Mouse (Mus musculus) urinary bladder, postnatal 14 days (tissue): Measurements from ENCODE around the gene Sh3tc1.

ENCODE experiments used
- DNase-seq: peaks from one replicate; pipeline ENCODE4 v3.0.0; 2021; ENCODE audit warnings: low spot score

Sh3tc1 gene

DNA sequence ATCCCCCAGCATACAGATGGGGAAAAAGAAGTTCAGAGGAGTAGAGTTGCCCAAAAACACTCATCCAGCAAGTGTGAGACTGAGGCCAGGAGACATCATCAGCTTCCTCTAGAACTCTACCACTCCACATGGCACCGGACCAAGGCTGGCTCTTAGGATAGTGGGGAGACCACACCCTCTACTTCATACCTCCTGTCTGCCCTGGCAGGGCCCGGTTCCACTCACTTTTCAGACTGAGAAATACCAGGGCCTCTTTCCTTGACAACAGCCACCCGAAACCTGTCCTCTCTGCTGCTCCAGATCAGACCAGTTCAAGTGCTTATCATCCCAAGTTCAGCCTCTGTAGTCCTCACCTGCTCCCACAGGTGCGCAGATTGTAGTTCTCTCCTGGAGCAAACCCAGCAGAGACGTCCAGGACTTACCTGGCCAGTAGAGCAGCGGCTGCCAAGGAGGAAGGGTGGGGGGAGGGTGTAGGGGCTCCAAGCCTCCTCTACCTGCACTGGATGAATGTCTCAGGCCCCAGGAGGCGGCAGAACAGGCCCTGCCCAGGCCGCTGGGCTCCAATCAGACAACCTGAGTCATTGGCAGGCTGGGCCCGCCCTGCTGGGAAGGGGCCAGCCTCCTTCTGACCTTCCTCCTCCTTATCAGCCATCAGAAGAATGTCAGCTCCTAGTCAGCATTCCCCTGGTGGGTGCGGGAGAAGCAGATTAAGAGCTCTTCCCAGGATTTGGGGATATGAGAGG, at the start of gene Sh3tc1:
Gene Sh3tc1 (minus strand): TSS at position 452 of the 743 bp plus-strand sequence.
- peak; percentile 80 for DNase-seq

DNA sequence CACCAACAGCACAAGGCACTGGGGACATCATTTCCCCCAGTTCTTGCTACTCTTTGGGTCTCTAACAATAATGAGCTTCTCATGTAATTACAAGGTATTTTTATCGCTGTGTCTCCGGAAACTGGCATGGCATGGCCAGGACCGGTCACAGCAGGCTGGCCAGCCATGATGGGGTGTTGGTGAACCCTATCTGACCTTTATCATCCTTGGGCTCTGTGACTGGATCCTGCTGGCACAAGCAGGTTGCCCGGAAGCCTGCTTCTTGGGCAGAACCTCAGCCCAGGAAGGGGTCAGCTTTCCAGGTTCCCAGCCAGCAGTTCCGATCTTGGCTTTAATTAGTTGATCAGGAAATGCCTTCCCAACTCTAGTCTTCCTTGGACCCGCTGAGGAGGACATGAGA, 48.9 kb upstream of the Sh3tc1 start:
- DNase-seq = no peak

DNA sequence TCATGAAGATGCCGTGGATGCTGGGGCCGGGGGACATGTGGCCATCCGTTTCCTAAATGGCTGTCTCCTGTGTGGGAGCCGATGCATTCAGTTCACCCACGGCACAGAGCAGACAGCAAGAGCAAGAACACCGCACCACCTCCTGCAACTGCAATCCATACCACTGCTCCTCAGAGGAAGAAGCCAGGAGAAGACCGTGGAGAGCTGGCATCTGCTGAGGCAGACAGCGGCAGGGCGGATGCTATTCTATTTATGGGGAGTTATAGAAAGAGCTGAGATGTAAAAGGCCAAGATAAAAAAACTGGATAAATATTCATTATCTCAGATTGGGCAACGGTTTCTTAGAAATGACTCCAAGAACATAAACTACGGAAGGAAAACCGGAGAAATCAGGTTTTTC, 48.1 kb upstream of the Sh3tc1 start:
- DNase-seq = no peak

DNA sequence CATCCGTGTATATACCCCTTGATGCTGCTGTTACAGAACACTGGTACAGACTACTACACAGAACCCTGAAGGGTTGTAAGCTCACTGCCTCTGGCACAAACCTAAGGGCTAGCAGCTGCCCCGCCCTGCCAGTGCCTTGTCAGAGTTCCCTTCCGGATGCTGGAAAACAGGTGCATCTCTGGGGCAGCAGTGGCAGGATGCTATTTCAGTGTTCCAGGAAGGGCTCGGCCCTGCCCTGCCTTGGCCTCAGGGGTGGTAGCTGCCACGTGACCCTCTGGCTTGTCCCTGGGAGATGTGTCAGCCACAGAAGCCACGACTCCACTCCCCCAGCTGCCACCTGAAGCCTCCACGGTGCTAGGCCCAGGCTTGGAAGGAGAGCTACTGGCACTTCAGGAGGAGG, 46.1 kb upstream of the Sh3tc1 start:
- no peak for DNase-seq

DNA sequence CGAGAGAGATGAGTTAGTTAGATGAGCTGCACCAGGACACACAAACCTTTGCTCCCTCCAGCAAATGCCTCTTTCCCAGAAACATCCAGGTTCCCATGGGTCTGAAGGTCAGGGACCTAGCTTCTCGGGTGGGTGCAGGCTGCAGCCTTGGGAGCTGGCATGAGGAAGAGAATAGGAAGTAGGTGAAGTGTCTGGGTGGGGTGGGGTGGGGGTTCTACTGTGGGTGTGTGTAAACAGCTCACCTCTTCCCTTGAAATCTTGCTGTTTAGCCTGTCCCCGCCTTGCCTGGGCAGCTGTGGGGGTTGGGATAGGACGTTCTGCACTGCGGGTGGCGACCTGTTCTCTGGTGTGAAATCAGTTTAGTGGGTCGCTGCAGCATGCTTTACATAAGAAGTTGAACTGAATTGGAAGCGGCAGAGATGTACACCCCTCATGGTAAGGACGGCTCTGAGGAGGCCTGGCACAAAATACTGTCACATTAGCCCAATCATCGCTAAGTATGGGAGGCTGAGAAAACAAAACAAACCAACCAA, 42.9 kb upstream of the Sh3tc1 start:
- DNase-seq = no peak

DNA sequence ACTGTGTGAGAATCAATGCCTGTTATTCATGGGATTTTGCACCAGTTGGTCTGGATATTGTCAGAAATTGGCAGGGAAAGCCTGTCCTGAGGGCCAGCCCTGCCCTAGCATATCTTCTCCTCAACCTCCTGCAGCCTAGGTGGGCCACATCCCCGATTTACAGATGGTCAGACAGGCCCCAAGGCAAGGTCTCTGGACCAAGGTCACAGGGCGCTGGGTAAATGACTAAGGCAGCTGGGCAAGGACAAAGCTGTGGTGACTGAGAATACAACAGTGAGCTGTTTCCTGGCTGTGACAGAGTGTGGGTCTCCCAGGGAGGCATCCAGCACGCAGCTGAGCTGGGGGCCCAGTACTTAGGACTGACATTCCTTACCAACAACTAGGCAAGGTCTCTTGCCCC, 41.3 kb upstream of the Sh3tc1 start:
- DNase-seq = no peak

DNA sequence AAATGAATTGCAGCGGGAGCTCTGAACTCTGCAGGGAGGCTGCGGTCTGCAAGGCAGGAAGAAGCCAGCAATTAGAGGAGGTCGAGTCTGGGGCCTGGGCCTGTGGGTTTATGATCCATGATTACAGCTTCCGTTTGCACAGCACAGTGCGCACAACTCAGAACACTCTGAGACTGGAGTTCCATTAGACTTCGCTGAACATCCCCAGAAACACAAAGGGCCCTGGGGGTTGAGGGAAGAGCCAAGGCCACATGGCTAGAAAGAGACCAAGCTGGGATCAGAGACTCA, 34.3 kb upstream of the Sh3tc1 start:
- no peak for DNase-seq

DNA sequence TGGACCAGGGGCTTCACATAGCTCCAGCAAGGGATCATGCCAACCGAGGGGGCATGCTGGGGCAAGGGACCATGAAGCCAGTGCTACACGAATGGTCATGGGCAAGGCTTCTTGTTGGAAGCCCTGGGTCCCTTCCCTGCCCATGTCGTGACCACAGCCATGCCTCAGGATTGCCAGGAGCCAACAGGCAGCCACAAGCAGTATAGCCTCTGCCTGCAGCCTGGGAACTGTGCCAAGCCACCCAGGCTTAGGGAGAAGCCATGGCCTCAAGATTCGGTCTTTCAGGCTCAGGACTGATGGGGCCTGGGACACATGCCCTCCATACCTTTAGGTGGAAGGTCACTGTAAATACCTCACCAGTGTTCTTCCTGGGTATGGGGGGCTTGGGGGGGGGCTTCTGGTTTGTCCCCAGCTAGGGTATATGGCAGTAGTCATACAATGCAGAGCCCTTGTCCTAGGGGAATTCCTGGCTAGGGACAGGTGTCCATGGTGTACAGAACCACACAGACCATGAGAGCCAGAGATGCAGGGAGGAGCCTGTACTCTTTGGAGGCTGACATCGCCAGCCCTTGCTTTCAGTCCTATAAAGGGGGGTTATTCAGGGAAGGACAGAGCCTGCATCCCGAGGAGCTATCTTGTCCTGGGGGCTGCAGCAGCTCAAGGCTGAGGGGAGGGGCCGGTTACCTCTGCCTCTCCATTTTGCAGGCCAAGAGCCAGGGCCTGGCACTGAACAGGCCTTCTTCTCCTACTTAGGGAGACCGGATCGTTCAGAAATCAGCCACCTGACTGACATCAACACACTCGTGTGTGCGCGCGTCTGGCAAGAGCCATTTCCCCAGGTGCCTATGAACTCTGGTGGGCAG, 33.7 kb upstream of the Sh3tc1 start:
- peak; percentile 16 for DNase-seq

DNA sequence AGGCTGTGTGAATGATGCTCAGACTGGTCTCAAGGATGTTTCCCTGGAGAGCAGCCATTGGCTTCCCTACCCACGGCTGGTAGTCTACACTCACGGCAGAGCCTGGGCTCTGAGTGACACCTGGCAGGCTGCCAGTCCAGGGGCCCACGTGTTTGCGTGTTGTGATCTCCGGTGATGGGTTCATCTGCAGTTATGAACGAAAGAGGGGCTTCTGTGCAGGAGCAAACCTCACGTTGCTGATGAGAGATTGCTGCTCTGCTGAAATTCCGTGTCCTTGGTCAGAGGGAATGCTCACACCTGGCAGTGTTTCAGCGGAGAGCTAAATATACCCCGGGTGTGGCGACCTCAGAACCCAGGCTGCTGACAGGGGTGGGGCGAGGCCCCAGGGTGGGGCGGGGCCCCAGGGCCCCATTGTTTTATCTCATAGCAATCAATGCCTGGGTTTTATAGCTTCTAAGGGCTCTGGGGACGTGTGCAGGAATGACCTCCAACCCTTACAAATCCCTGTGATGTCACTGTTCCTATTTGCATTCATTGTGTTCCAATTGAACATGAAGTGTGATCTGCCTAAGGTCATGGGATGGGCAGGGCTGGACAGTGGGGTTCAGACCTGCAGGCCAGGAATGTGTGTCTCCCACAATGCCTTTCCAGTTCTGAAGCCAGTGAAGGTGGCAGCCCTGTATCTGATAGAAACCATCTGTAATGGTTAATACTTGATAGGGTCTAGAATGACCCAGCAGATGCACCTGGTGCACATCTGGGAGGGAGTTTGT, 31.3 kb upstream of the Sh3tc1 start:
- DNase-seq = no peak

DNA sequence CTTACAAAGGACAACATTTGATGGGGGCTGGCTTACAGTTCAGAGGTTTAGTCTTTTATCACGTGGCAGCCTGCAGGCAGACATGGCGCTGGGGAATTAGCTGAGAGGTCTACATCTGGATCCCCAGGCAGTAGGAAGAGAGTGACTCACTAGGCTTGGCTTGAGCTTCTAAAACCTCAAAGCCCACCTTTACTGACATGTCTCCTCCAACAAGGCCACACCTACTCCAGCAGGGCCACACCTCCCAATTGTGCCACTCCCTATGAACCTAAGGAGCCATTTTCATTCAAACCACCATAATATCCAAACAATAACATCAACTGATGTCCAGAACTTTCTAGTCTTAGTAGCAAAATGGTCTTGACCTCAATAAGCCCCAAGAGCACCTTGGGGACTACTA, 30.5 kb upstream of the Sh3tc1 start:
- DNase-seq = no peak

DNA sequence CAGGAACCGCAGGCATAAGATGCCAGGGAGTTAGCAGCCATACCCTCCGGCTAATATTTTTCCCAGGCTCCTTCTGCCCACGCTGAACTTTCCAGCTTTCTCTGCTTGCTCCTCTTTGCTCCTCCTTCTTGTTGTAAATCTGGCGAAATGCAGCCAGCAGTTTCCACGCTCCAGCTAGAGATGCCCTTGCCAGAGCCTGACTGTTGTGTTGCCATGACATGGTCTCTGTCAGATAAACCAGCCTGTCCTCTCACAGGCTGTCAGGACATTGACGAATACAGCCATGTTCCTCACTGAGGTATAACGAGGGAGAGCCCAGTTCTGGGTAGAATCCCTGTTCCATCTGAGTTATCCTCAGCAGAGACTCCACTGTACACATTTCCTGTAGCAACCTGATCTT, 29.2 kb upstream of the Sh3tc1 start:
- DNase-seq = no peak

DNA sequence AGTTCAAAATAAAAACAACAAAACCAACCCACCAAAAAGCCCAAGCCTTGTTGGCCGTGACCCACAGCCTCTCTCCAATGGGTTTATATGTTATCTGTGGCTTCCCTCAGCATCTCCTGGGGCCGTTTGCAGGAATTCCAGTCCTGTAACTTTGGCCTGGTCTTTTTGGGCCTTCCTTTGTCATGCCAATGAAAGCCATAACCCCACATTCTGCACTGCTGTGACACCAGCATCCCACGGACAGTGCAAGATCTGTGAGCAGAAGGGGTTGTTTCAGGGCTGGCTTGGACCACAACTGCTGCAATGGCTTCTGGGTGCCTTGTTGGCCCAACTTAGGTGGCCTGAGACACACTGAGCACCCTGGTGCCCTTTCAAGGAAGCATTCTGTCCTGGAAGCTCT, 28.7 kb upstream of the Sh3tc1 start:
- DNase-seq = no peak

DNA sequence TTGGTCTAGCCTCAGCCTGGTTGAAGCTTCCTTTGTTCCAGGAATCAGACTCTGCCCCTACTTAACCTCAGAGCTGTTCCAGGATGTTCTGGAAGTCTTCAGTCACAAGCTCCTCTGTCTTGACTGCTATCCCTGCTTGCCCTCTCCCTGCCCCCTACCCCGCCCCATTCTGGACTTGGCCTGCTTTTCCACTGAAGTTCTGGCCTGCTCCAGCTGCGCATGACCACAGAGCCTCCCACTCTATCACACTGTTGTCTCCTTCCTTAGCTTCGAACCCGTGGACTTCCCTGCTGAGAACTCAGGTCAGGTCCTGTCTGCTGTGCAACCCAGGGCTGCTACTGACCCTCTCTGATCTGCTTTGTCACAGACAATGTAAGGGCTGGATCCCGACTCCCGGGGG, 26.1 kb upstream of the Sh3tc1 start:
- no peak for DNase-seq

DNA sequence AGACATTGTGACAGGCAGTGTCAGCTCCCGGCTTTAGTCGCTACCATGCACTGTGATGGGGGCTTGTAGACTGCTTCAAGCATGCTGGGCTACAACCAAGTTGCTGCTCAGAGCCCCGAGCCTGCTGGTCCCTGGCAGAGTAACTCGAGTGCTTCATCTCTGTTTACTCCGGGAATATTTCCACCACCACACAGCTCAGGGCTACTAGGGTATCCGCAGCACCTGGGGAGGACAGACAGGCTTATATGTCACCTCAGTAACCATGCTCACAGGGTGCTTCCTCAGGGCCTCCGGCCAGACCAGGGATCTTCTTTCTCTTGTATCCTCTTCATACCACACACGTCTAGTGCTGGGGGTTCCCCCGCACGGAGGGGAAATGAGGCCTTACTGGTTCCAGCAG, 23.1 kb upstream of the Sh3tc1 start:
- no peak for DNase-seq

DNA sequence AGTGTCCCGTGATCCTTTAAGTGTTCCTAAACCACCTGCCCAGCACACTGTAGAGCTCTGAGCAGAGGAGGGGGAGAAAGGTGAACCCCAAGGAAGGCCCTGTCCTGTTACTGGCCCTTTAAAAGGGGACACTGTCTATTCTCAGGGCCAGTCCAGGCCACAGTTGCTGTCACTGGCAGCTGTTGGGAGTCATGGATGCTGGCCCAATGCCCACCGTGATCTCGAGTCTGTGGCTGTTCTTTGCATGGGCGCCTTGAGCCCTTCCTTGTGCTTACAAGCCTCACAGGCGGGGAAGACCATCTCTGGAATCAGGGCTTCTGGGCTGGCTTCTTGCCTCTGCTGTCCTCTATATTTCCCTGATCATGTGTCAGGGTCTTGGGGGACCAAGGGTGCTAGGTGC, 22.6 kb upstream of the Sh3tc1 start:
- no peak for DNase-seq

DNA sequence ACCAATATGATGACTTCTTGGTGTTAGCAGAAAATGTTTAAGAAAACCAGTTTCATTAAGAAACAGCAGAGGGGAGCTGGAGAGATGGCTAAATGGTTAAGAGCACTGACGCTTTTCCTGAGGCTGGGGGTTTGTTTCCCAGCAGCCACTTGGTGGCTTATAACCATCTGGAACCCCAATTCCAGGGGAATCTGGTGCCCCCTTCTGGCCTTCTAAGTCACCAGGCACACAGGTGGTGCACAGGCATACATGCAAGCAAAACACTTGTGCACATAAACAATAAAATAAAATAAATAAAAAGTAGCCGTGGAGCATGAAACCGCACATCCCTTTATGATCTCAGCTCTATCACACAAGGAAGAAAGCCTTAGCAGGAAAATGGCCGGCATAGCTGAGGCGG, 21.5 kb upstream of the Sh3tc1 start:
- no peak for DNase-seq

DNA sequence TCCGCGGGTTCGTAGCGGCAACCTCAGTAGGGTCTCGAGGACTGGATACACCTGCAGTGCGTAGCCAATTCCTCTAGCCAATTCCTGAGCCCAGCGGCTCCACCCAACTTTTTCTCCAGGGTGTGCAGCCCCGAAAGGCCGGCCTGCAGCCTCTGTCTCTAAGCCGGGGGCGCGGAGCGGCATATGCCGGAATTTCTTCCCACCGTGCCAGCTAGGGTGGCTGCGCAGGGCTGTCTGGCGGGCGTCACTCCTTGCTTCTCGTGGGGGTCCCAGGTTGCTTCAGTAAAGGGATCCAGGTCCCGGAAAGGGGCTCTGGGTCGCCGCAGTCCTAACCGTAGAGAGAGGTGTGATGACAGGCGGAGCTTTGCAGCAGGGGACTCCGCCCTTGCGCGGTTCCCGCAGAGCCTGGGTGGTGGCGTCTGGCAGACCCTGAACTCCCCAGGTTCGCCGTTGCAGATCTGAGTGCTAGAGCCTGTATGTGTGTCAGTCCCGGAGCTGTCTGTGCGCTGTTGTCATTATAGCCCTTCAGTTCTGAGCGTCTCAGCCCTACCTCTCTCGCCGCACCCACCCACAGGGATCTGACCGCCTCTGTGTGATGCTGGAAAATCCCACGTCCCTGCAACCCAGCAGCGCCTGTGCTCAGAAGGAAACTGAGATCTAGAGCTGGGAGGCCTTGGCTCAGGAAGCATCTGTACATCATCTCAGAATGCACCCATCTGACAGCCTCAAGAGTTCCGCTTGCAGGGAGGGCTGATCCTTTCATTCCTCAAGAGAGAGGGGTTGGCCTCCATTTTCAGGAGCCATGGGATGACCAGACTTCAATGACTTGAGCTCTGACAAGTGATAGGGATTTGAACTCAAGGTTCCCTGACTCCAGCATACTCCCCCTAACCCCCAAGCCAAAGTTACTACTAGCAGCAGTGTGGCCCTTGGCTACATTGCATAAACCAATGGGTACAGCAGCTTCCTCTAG, 18.6 kb upstream of the Sh3tc1 start:
- no peak for DNase-seq

DNA sequence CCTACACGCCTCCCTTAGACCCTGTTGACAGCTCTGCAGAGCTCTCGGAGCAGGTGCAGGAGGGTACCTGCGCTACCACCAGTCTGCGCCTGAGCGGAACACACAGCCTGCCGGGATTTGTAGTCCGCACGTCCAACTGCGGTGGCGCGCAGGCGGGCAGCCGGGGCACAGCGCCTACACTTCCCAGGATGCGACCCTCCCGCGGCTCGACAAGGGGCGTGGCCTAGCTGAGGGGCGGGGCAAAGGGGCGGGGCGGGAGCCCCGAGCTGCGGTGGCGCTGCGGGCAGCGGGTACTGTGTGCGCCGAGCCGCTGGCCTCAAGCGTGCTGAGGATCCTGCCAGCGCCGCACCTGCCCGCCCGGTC, 17.8 kb upstream of the Sh3tc1 start, which contains the start of gene Ablim2:
Gene Ablim2 (plus strand): TSS at position 242 of the 363 bp plus-strand sequence.
- DNase-seq = peak; percentile 90

DNA sequence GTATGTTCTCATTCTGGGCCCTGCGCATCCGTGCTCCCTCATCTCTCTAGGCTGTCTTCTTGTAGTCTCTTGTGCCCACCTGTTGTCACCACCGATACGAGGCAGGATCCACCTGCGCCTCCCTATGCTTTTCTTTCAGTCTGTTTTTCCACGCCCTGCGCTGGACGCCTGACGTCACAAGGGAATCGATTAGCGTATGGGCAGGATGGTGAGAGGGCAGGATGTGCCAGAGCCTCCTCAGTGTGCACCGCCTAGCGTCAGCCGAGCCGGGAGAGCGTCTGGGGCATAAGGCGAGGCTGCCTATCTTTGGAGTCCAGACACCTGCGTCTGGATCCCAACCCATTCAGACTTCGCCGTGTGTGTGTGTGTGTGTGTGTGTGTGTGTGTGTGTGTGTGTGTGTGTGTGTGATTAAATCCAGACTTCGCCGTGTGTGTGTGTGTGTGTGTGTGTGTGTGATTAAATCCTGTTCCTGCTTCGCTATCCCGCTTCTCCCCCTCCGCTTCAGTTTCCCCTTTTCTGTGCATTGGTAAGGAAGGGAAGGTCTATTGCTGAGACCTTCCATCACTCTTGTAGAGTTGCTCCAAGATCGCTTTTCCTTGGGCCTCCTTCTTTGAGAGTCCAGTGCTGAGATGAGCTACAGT, 17.3 kb upstream of the Sh3tc1 start:
- peak; percentile 31 for DNase-seq

DNA sequence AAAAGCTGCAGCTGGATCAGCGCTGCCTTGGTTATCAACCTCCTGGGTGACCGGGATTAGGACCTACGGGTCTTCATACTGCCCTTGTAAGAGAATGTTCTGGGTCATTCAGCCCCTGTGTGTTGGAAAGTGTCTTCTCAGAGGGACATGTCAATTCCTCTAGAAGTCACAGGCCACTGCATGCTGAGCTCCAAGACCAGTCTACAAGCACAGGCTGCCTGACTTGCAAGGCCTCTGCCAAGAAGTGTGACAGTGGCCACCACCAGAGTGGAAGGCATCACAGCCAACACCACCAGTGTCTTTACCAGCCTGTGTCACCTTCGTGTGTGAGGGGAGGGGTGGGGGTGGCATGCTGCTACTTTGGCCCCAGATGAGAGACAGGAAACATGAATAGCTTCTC, 16.2 kb upstream of the Sh3tc1 start:
- DNase-seq = no peak

DNA sequence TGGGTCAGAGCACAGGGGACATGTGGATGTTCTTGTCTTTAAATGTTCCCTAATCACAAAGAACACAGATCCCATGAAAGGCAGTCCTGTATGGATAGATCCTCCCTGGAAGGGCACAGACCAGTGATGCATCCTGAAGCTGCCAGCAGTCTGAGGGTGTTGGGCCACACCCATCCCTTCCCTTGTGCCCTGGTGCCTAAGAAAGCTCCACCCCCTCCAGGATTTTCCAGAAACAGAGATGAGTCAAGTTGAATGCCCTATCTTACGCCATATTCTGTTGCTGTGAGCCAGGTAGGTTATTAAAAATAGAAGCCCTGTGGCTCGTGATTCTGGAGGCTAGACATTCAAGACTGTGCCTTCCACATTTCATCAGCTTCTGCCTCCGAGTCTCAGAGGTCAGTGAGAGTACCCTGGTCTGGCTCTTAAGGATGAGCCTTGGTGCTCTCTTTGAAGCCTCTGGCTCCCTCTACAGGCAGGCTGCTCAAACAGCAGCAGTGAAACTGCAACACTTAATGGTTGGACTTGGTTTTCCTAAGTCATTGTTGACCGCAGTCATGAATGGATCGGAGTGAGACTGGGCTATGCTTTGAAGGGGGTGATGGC, 15.4 kb upstream of the Sh3tc1 start:
- peak; percentile 66 for DNase-seq
